Mouse (Mus musculus): Measurements from ENCODE around the gene Npw.

DNA sequence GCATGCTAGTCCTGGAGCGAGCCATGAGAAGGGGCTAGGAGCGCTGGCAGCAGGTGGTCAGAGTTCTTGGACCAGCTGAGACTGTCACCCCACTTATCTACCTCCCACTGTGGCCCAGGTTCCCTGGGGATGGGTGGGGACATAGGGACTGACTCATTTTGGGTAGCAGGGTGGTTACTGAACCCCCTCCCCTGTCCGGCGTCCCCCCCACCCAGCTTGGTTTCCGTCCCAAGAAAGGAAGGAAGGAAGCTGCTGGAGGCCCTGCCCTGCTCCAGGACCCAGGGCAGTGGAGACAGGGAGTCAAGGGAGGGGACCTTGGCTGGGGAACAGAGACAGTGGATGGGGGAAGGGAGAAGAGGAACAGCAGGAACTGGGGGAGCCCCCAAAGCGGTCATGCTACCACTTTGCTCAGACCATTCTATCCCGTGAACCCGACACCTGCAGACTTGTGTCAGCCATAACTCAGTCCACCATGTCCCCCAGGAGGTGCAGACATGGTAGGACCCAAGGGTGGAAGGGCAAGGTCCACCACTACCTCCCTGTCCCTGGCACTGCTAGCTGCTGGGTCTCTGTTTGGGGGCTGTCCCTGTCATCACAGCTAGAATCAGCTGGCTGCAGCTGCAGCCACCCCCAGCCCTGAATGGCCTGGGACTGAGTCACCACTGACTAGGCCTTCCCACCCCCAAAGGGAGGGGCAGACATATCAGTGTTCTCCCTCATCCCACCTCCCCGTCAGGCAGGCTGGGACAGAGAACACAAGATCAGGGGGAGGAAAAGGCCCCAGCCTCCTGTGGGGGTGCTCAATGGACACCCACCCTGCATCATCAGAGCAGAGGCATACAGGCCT lies 13.2 kb downstream of the Npw start:
- TF ChIP-seq CTCF (IDR thresholded peaks at IDR 0.05; ENCODE audit: low read depth) (no peak), EP300 (IDR thresholded peaks at IDR 0.05; ENCODE audit: low read depth) (no peak)

Measured in liver, postnatal 0 days (tissue).